Mouse (Mus musculus) lung, embryonic 15.5 days (tissue): ENCODE data around the gene Gpr85. TPM values are rescaled to one million over a fixed set of nuclear protein-coding genes. Genes with fewer than 3 reads are reported as not detected.

Experiments
- ATAC-seq: fragments of 200-750 bp; cut with Nextera tagmentation; 2 replicates; pipeline ENCODE4 v1.8.0; 2017; ENCODE audit warnings: moderate number of reproducible peaks, borderline replicate concordance; ENCODE audit not compliant: low FRiP score, low TSS enrichment; ENCODE audit errors: extremely low read depth
- H3K27ac ChIP-seq: fragments of 300-500 bp; sonication (generic); 2 replicates; pipeline ENCODE4 v1.5.1; 2015; ENCODE audit warnings: moderate library complexity, mild to moderate bottlenecking, inconsistent platforms
- H3K27me3 ChIP-seq: fragments of 300-500 bp; sonication (generic); 2 replicates; pipeline ENCODE4 v1.6.1; 2015; ENCODE audit warnings: inconsistent platforms
- H3K36me3 ChIP-seq: fragments of 300-500 bp; sonication (generic); 2 replicates; pipeline ENCODE4 v1.6.1; 2015; ENCODE audit warnings: inconsistent platforms
- H3K4me1 ChIP-seq: fragments of 300-500 bp; sonication (generic); 2 replicates; pipeline ENCODE4 v1.6.1; 2015; ENCODE audit warnings: inconsistent platforms
- H3K4me2 ChIP-seq: fragments of 300-500 bp; sonication (generic); 2 replicates; pipeline ENCODE4 v1.6.1; 2015; ENCODE audit warnings: inconsistent platforms, mild to moderate bottlenecking, moderate library complexity
- H3K4me3 ChIP-seq: fragments of 300-500 bp; sonication (generic); 2 replicates; pipeline ENCODE4 v1.5.1; 2015; ENCODE audit warnings: mild to moderate bottlenecking, inconsistent platforms
- H3K9ac ChIP-seq: fragments of 300-500 bp; sonication (generic); 2 replicates; pipeline ENCODE4 v1.6.1; 2015; ENCODE audit warnings: inconsistent platforms
- H3K9me3 ChIP-seq: fragments of 300-500 bp; sonication (generic); 2 replicates; pipeline ENCODE4 v1.6.1; 2016; ENCODE audit warnings: inconsistent platforms
- polyA plus RNA-seq: library from polyadenylated mRNA; unstranded; fragments of >200 nt; fragmentation: Nextera tagmentation; extraction: Ambion mirVana; gene quantifications from 2 replicates; pipeline ENCODE4 v1.2.1, GENCODE M21; 2015

Gene Gpr85
- polyA plus RNA-seq, 1 experiment from 2014 or later: 3.8 TPM

DNA sequence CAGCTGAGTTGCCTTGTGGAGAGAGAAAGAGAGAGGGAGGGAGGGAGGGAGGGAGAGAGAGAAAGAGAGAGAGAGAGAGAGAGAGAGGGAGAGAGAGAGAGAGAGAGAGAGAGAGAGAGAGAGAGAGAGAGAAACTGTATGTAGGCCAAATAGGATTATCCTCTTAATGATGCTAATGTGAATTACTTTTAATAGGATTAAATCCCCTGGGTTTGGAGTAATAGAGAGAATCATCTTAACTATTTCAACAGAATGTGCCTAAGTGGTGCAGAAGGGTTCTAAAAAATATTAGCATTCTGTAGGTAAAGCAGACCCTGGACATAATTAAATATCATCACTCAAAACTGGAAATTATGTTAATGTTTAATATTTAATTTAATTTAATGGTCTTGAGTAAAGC lies 42.4 kb downstream of the Gpr85 start:
- H3K4me1 ChIP-seq: peaks cover 7% of the 10 kb centered on the region; the same call in 1 of the 2 replicates
- no peak for ATAC-seq
- no peaks in the 10 kb centered on the region for H3K9me3 ChIP-seq

More for the DNA sequence above, 42.4 kb downstream of the Gpr85 start:
- no peaks in the 10 kb centered on the region for H3K27me3 ChIP-seq
- no peak overlapping the region for H3K4me3 ChIP-seq
- H3K27ac ChIP-seq: no peak overlapping the region
- no peak overlapping the region for H3K9ac ChIP-seq
- H3K4me2 ChIP-seq: no peak overlapping the region
- H3K36me3 ChIP-seq: no peaks in the 10 kb centered on the region

Other genes starting within 250 kb of the Gpr85 start
- 41.4 and 47.2 TPM in 2 replicates for gene Tmem168, start 231.8 kb downstream of the Gpr85 start, polyA plus RNA-seq
- gene Bmt2, start 162.0 kb downstream of the Gpr85 start, polyA plus RNA-seq: 18.0 and 19.0 TPM in 2 replicates
- 130 and 135 TPM in 2 replicates for gene 2610001J05Rik, start 31.6 kb upstream of the Gpr85 start, polyA plus RNA-seq